Comparison of ENCODE assay signal across 9 mouse cellular contexts in genomic region chr16:87584618-87585017, GRCm38 (mm10). TPM values are rescaled to one million over a fixed set of nuclear protein-coding genes. Genes with fewer than 3 reads are reported as not detected.
DNase-seq lines count a peak whose midpoint lies in the region; TF ChIP-seq lines count a peak whose summit lies in the region.
"Had no signal": no experiment of that assay in that cellular context is flagged by ENCODE, and none has a peak within 500 bp of the region (broad histone marks: within the 10 kb centered on the region; RNA-seq: fewer than 3 reads in every experiment).

No protein-coding gene starts in this region.

- no peaks in the 10 kb centered on the region for H3K79me2 ChIP-seq in CH12.LX (replicated peaks; ENCODE audit: control insufficient read depth, extremely low read depth, insufficient read depth, poor library complexity, severe bottlenecking)

- no peak overlapping the region for H3K4me3 ChIP-seq in CH12.LX (replicated peaks in 1 of 3; ENCODE audit: low read depth in 2 of 3, low read length in 2 of 3, poor library complexity in 1 of 3)
- H3K4me3 ChIP-seq: embryonic facial prominence, embryonic 12.5 days; heart, embryonic 10.5 days had no signal

- TF ChIP-seq EP300 in CH12.LX (IDR thresholded peaks at IDR 0.05; ENCODE audit: low read length): no peak

- in situ Hi-C loops in CH12.LX (cut with MboI; ENCODE audit: low pct_ligation_motif_present, low pct_unique_long_range_greater_than_20kb, low sequenced_read_pairs): loop anchor here (5.0 kb wide), 1 partner anchor 168 kb away; no protein-coding TSS in a partner anchor

- H3K4me2 ChIP-seq in CH12.LX (ENCODE audit: insufficient read depth, low read depth, poor library complexity, severe bottlenecking): no peak overlapping the region
- H3K4me2 ChIP-seq: embryonic facial prominence, embryonic 12.5 days had no signal

- DNase-seq in kidney, adult 9 months: peak; percentile 42
- no peak for DNase-seq in kidney, postnatal 4 days
- peak; percentile 76 for DNase-seq in 416B (ENCODE audit: low read depth)
- peak; percentile 60 for DNase-seq in CH12.LX (ENCODE audit: extremely low read depth)
- DNase-seq in kidney, postnatal 14 days: peak; percentile 14
- DNase-seq in left cerebral cortex, adult 18-20 months (ENCODE audit: low spot score in 2 of 2): no peak
- no peak for DNase-seq in natural killer cell, adult 2 months (ENCODE audit: low spot score in 2 of 2)

- H3K4me1 ChIP-seq in CH12.LX (ENCODE audit: control insufficient read depth in 1 of 2, insufficient read depth in 2 of 2): peaks cover 0 to 8% of the 10 kb centered on the region in 2 experiments; a peak in 1 of 4 replicates
- H3K4me1 ChIP-seq: embryonic facial prominence, embryonic 12.5 days; heart, embryonic 10.5 days had no signal

- peak; percentile 97 for TF ChIP-seq RAD21 in CH12.LX (IDR thresholded peaks at IDR 0.05; ENCODE audit: low read depth, low read length)

- dilution Hi-C loops in CH12.LX (cut with MboI; ENCODE audit: extremely low pct_ligation_motif_present, extremely low pct_unique_long_range_greater_than_20kb, low sequenced_read_pairs): no loop called here

- H3K27ac ChIP-seq in CH12.LX (ENCODE audit: insufficient read depth, low read depth): no peak overlapping the region
- H3K27ac ChIP-seq: embryonic facial prominence, embryonic 12.5 days; heart, embryonic 10.5 days had no signal

- peak; percentile 37 to 98; a peak in 3 of 4 replicates for TF ChIP-seq CTCF in CH12.LX (conservative IDR thresholded peaks at IDR 0.05 in 1 of 2, IDR thresholded peaks at IDR 0.05 in 1 of 2; ENCODE audit: low read depth in 2 of 2, low read length in 2 of 2)

- no peak for TF ChIP-seq POLR2A in CH12.LX (IDR thresholded peaks at IDR 0.05; ENCODE audit: low read depth, low read length)

- no peaks in the 10 kb centered on the region for H3K9me3 ChIP-seq in CH12.LX (replicated peaks; ENCODE audit: low read length)
- H3K9me3 ChIP-seq: embryonic facial prominence, embryonic 12.5 days; heart, embryonic 10.5 days had no signal

- H3K36me3 ChIP-seq in CH12.LX (replicated peaks in 1 of 2; ENCODE audit: control insufficient read depth in 1 of 2, insufficient read depth in 1 of 2, low read length in 1 of 2): no peaks in the 10 kb centered on the region
- H3K36me3 ChIP-seq: embryonic facial prominence, embryonic 12.5 days; heart, embryonic 10.5 days had no signal

- no peak overlapping the region for H3K9ac ChIP-seq in CH12.LX (ENCODE audit: insufficient read depth, low read depth)
- H3K9ac ChIP-seq: embryonic facial prominence, embryonic 12.5 days had no signal

- H3K27me3 ChIP-seq in CH12.LX (replicated peaks): no peaks in the 10 kb centered on the region
- H3K27me3 ChIP-seq: embryonic facial prominence, embryonic 12.5 days had no signal

TF ChIP-seq in CH12.LX, 34 proteins besides CTCF, POLR2A, EP300 and RAD21:
- peak; percentile 51; the same call in 1 of the 2 replicates for TF ChIP-seq ZNF384 (IDR thresholded peaks at IDR 0.05; ENCODE audit: low read depth, low read length)
- no peak for TF ChIP-seq BHLHE40 (IDR thresholded peaks at IDR 0.05; ENCODE audit: low read depth, low read length)
- TF ChIP-seq SIN3A (IDR thresholded peaks at IDR 0.05; ENCODE audit: low read length): peak; percentile 42; the same call in 1 of the 2 replicates
- 0 out of 2 replicates have a peak, but pooled peaks have one; percentile 32 for TF ChIP-seq MYC (IDR thresholded peaks at IDR 0.05; ENCODE audit: low read depth, low read length)
- no peak for TF ChIP-seq UBTF (IDR thresholded peaks at IDR 0.05; ENCODE audit: low read depth, low read length)
- no peak for TF ChIP-seq ETS1 (conservative IDR thresholded peaks at IDR 0.05; ENCODE audit: low read depth, low read length)
- no peak for TF ChIP-seq ZKSCAN1 (IDR thresholded peaks at IDR 0.05; ENCODE audit: borderline replicate concordance, low read depth, low read length)
- no peak for TF ChIP-seq JUND (conservative IDR thresholded peaks at IDR 0.05; ENCODE audit: low read depth, low read length)
- TF ChIP-seq IRF4 (IDR thresholded peaks at IDR 0.05; ENCODE audit: low read depth, low read length): 0 out of 2 replicates have a peak, but pooled peaks have one; percentile 26
- peak; percentile 90 for TF ChIP-seq ZC3H11A (IDR thresholded peaks at IDR 0.05; ENCODE audit: low read depth, low read length)
- TF ChIP-seq CHD1 (IDR thresholded peaks at IDR 0.05; ENCODE audit: low read depth, low read length): no peak
- peak; percentile 97 for TF ChIP-seq SMC3 (IDR thresholded peaks at IDR 0.05; ENCODE audit: low read depth, low read length)
- no peak for TF ChIP-seq NRF1 (IDR thresholded peaks at IDR 0.05; ENCODE audit: low read depth, low read length)
- TF ChIP-seq MAX (IDR thresholded peaks at IDR 0.05; ENCODE audit: low read length): 0 out of 2 replicates have a peak, but pooled peaks have one; percentile 34
- TF ChIP-seq MAFK (IDR thresholded peaks at IDR 0.05; ENCODE audit: insufficient replicate concordance, low read length): peak; percentile 30; the same call in 1 of the 2 replicates
- no peak for TF ChIP-seq MAZ (IDR thresholded peaks at IDR 0.05; ENCODE audit: low read depth, low read length)
- no peak for TF ChIP-seq PAX5 (IDR thresholded peaks at IDR 0.05; ENCODE audit: low read length)
- TF ChIP-seq USF2 (conservative IDR thresholded peaks at IDR 0.05; ENCODE audit: low read depth, low read length): no peak
- 0 out of 2 replicates have a peak, but pooled peaks have one; percentile 24 for TF ChIP-seq ELF1 (IDR thresholded peaks at IDR 0.05; ENCODE audit: low read depth, low read length)
- TF ChIP-seq TCF12 (IDR thresholded peaks at IDR 0.05; ENCODE audit: low read depth, low read length): no peak
- TF ChIP-seq POLR2AphosphoS2 (IDR thresholded peaks at IDR 0.05; ENCODE audit: low read depth, low read length): no peak
- 0 out of 2 replicates have a peak, but pooled peaks have one; percentile 29 for TF ChIP-seq MEF2A (IDR thresholded peaks at IDR 0.05; ENCODE audit: borderline replicate concordance, low read depth, low read length)
- TF ChIP-seq USF1 (IDR thresholded peaks at IDR 0.05; ENCODE audit: low read depth, low read length): no peak

RNA-seq across cellular contexts. Expression of gene Map3k7cl, which starts 31.5 kb away (rescaled TPM):
- 0.08 TPM in 2 replicates for total RNA-seq in CH12.LX (2012; rRNA removed)
- not detected in 2 replicates for total RNA-seq in CH12.LX (2014; rRNA removed)
- polyA plus RNA-seq in CH12.LX (2012; ENCODE audit: insufficient read length, low read depth): not detected in 2 replicates
- under 1 TPM; 0.37 to 0.47 TPM for total RNA-seq in left cerebral cortex, adult 18-20 months (2021)
- polyA plus RNA-seq: embryonic facial prominence, embryonic 12.5 days; heart, embryonic 10.5 days had no signal

Comparison
In these comparisons a context has a peak if more than half of its experiments do, and no peak if none do; other contexts are left out.
1. DNase-seq: peak in kidney, adult 9 months (single experiment), 416B (single experiment), CH12.LX (single experiment) and kidney, postnatal 14 days (single experiment); none in kidney, postnatal 4 days (0 of 2), left cerebral cortex, adult 18-20 months (0 of 2) and natural killer cell, adult 2 months (0 of 2).